Mouse (Mus musculus) forebrain, embryonic 14.5 days (tissue): Measurements from ENCODE around the gene Smim5. TPM values are rescaled to one million over a fixed set of nuclear protein-coding genes. Genes with fewer than 3 reads are reported as not detected.

Experiments used
- ATAC-seq: fragments of 200-750 bp; cut with Nextera tagmentation; 2 replicates; pipeline ENCODE4 v1.8.0; 2017; ENCODE audit warnings: mild to moderate bottlenecking, moderate library complexity
- DNase-seq: peaks from one replicate; pipeline ENCODE4 v3.0.0-alpha.2; 2015; ENCODE audit warnings: low spot score
- H3K27ac ChIP-seq: fragments of 300-500 bp; sonication (generic); 2 replicates; pipeline ENCODE4 v1.5.1; 2014; ENCODE audit warnings: low read depth, mild to moderate bottlenecking, control low read depth, low read length, moderate library complexity
- H3K27me3 ChIP-seq: fragments of 300-500 bp; sonication (generic); replicated peaks from 2 replicates; pipeline ENCODE4 v1.6.1; 2014; ENCODE audit warnings: low read length, control low read depth, mixed read lengths; ENCODE audit not compliant: control insufficient read depth, insufficient read depth
- H3K36me3 ChIP-seq: fragments of 300-500 bp; sonication (generic); 2 replicates; pipeline ENCODE4 v1.6.1; 2014; ENCODE audit warnings: low read length, control low read depth; ENCODE audit not compliant: control insufficient read depth, insufficient read depth
- H3K4me1 ChIP-seq: fragments of 300-500 bp; sonication (generic); 2 replicates; pipeline ENCODE4 v1.6.1; 2014; ENCODE audit warnings: antibody characterized with exemption, low read length, control low read depth; ENCODE audit not compliant: control insufficient read depth, insufficient read depth
- H3K4me2 ChIP-seq: fragments of 300-500 bp; sonication (generic); 2 replicates; pipeline ENCODE4 v1.6.1; 2014; ENCODE audit warnings: mild to moderate bottlenecking, control low read depth, low read length
- H3K4me3 ChIP-seq: fragments of 300-500 bp; sonication (generic); 2 replicates; pipeline ENCODE4 v1.5.1; 2014; ENCODE audit warnings: low read depth, low read length, control low read depth
- H3K9ac ChIP-seq: fragments of 300-500 bp; sonication (generic); 2 replicates; pipeline ENCODE4 v1.6.1; 2014; ENCODE audit warnings: mild to moderate bottlenecking, low read length, control low read depth, moderate library complexity
- H3K9me3 ChIP-seq: fragments of 300-500 bp; sonication (generic); replicated peaks from 2 replicates; pipeline ENCODE4 v1.6.1; 2016; ENCODE audit warnings: low read length, control low read depth, mixed read lengths; ENCODE audit not compliant: control insufficient read depth
- whole genome bisulfite sequencing: fragments of 180-500 bp; shearing (Covaris S2); extraction: QIAGEN DNeasy Blood & Tissue Kit; methylation state at CpG from one replicate; pipeline ENCODE4 v1.1.7; 2014; 5-methylcytosine and 5-hydroxymethylcytosine counted together
- polyA plus RNA-seq: library from polyadenylated mRNA; unstranded; fragments of >200 nt; fragmentation: Nextera tagmentation; extraction: Ambion mirVana; gene quantifications from 2 replicates; pipeline ENCODE4 v1.2.1, GENCODE M21; 2014

Gene Smim5
- polyA plus RNA-seq, 1 experiment from 2014 or later: 1.6 TPM

DNA sequence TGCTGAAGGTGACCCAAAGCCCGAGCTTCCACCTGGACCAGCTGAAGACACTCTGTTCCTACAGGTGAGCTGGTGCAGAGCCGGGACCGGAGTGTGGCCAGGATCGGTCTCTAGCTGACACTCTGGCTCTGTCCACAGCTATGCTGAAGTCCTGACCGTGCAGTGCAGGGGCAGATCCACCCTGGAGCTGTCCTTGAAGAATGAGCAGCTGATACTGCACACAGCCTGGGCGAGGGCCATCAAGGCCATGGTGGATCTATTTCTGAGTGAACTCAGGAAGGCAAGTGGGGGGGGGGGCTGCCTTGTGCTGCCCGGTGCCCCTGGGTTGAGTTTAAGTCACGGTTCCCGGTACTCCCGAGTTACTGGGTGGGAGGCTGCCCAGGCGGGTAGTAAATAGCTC lies 13.3 kb upstream of the Smim5 start:
- H3K4me3 ChIP-seq: no peak overlapping the region
- H3K4me1 ChIP-seq: no peaks in the 10 kb centered on the region
- ATAC-seq (no peak), DNase-seq (no peak)
- no peaks in the 10 kb centered on the region for H3K27me3 ChIP-seq
- no peak overlapping the region for H3K4me2 ChIP-seq
- H3K36me3 ChIP-seq: no peaks in the 10 kb centered on the region
- H3K9me3 ChIP-seq: no peaks in the 10 kb centered on the region
- 93% methylated on average over 11 of the region's 11 CpGs for WGBS
- H3K27ac ChIP-seq: no peak overlapping the region
- no peak overlapping the region for H3K9ac ChIP-seq

- ATAC-seq (no peak), DNase-seq (no peak)
- H3K27me3 ChIP-seq: no peaks in the 10 kb centered on the region
- no peak overlapping the region for H3K27ac ChIP-seq
- no peak overlapping the region for H3K4me2 ChIP-seq
- no peak overlapping the region for H3K9ac ChIP-seq
- 79% methylated on average over 5 of the region's 5 CpGs for WGBS
- H3K4me3 ChIP-seq: no peak overlapping the region
- no peaks in the 10 kb centered on the region for H3K9me3 ChIP-seq
- H3K36me3 ChIP-seq: peaks cover 7% of the 10 kb centered on the region; the same call in 1 of the 2 replicates
- H3K4me1 ChIP-seq: no peaks in the 10 kb centered on the region
Observed at GRCm38 (mm10) chr11:115888020-115888419, 11.7 kb upstream of the Smim5 start.

- H3K36me3 ChIP-seq: peaks cover 18% of the 10 kb centered on the region
- WGBS: 82% methylated on average over 6 of the region's 6 CpGs
- ATAC-seq: no peak
- no peak overlapping the region for H3K9ac ChIP-seq
- H3K4me1 ChIP-seq: no peaks in the 10 kb centered on the region
- H3K27me3 ChIP-seq: no peaks in the 10 kb centered on the region
- H3K4me2 ChIP-seq: no peak overlapping the region
- no peak overlapping the region for H3K27ac ChIP-seq
- H3K9me3 ChIP-seq: no peaks in the 10 kb centered on the region
- no peak for DNase-seq
- no peak overlapping the region for H3K4me3 ChIP-seq
Observed at GRCm38 (mm10) chr11:115889159-115889558, 10.6 kb upstream of the Smim5 start.

DNA sequence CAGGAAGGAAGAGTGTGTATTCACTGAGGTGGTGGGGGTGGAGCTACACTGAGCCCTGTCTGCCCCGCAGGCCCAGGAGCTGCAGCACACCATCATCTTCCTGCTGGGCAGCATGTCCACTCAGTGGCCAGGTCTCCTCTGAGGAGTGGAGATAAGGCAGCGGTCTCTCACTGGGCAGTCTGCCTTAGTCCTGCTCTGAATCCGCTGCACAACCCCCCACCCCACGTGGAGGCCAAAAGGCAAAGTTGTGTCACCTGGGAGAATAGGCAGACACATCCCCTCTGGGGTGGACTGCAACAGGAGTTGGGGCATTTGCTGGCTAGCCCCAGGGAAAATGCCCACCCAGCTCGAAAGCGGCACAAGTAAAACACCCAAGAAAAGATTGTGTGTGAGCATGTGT lies 7.6 kb upstream of the Smim5 start:
- Histone ChIP-seq H3K4me3 (no peak overlapping the region), H3K27me3 (no peaks in the 10 kb centered on the region), H3K27ac (no peak overlapping the region), H3K4me1 (no peaks in the 10 kb centered on the region), H3K9ac (no peak overlapping the region), H3K9me3 (no peaks in the 10 kb centered on the region), H3K4me2 (no peak overlapping the region), H3K36me3 (peaks cover 40% of the 10 kb centered on the region)
- 70% methylated on average over 6 of the region's 6 CpGs for WGBS
- no peak for DNase-seq
- ATAC-seq: no peak

GRCm38 (mm10) chr11:115893071-115893470 lies 6.7 kb upstream of the Smim5 start:
- no peak overlapping the region for H3K4me2 ChIP-seq
- H3K4me3 ChIP-seq: no peak overlapping the region
- 89% methylated on average over 9 of the region's 9 CpGs for WGBS
- ATAC-seq: no peak
- no peak overlapping the region for H3K9ac ChIP-seq
- H3K9me3 ChIP-seq: no peaks in the 10 kb centered on the region
- peaks cover 40% of the 10 kb centered on the region for H3K36me3 ChIP-seq
- DNase-seq: no peak
- no peaks in the 10 kb centered on the region for H3K27me3 ChIP-seq
- no peak overlapping the region for H3K27ac ChIP-seq
- H3K4me1 ChIP-seq: no peaks in the 10 kb centered on the region

DNA sequence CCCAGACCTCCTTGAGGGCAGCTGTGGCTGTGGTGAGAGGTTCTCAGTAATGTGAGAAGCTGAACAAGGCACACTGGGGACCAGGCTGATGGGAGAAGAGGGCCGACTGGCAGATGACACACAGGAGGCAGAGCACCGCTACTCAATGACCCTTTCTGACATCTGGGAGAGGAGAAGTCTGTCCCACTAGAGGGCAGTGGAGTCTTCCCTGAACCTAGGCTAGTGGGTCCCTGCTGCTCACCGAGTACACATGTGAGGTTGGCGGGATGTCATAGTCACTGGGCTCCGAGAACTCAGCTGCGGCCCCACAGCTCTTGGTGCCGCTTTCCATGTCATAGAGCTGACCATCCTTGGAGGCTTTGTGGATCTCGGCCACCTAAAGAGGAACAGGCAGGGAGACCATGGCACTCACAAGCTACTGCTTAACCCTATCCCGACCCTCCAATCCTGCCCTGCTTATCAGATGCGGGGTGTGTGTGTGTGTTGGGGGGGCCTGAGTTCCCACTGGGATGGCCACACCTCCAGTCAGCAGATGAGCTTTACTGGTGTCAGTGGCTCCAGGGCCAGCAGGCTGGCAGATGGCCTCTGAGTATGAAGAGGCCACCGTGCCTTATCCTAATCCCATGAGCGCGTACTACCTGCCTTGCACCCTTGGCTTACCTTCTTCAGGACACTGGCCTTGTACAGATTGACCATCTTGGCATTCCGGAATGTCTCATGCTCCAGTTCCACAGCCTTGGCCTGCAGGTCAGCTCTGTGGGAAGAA lies 4.8 kb upstream of the Smim5 start:
- no peaks in the 10 kb centered on the region for H3K4me1 ChIP-seq
- no peak overlapping the region for H3K27ac ChIP-seq
- WGBS: 79% methylated on average over 14 of the region's 14 CpGs
- no peak overlapping the region for H3K4me2 ChIP-seq
- DNase-seq: no peak
- no peak for ATAC-seq
- no peaks in the 10 kb centered on the region for H3K9me3 ChIP-seq
- peaks cover 40% of the 10 kb centered on the region for H3K36me3 ChIP-seq
- no peaks in the 10 kb centered on the region for H3K27me3 ChIP-seq
- no peak overlapping the region for H3K4me3 ChIP-seq
- H3K9ac ChIP-seq: no peak overlapping the region

DNA sequence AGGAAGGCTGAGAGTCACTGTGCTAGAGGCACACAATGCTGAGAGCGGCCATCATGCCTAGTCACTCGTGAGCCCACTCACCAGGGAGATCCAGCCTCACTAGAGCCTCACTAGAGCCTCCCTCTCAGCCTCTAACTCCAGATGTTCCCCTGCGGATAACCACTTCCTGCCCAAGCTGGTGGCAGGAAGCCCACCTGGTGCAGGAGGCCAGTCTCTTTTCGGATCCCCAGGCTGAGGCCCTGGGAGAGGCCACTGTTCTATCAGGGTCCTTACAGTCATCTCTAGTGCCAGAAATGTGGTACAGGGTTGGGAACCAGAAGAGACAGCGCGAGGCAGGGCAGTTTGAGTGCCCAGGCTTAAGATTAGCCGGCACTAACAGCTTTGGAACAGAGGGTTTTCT lies 1.3 kb upstream of the Smim5 start:
- H3K4me1 ChIP-seq: no peaks in the 10 kb centered on the region
- H3K9me3 ChIP-seq: no peaks in the 10 kb centered on the region
- no peak overlapping the region for H3K9ac ChIP-seq
- no peak for DNase-seq
- no peak overlapping the region for H3K27ac ChIP-seq
- no peaks in the 10 kb centered on the region for H3K27me3 ChIP-seq
- 93% methylated on average over 7 of the region's 7 CpGs for WGBS
- H3K4me2 ChIP-seq: no peak overlapping the region
- peaks cover 31% of the 10 kb centered on the region for H3K36me3 ChIP-seq
- H3K4me3 ChIP-seq: no peak overlapping the region
- no peak for ATAC-seq

DNA sequence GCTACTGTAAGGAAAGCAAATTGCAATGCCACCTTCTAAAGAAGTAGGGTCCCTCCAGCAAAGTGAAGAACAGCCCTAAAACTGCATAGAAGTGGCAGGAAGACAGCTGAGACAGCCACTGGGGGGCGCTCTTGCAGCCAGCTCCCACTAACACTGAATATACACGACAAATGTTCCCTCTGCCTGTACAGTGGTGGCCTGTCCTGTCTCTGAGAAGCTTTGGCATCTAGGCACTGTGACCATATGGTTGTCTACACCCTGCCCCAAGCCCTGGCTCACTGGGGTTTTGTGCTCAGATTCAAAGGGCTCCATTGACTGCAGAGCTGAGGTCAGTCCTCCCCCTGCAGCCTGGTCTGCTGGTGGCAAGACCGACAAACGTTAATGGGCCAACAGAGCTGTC lies 880 bp upstream of the Smim5 start:
- H3K9ac ChIP-seq: no peak overlapping the region
- no peaks in the 10 kb centered on the region for H3K4me1 ChIP-seq
- peaks cover 27% of the 10 kb centered on the region for H3K36me3 ChIP-seq
- H3K27me3 ChIP-seq: no peaks in the 10 kb centered on the region
- H3K4me3 ChIP-seq: no peak overlapping the region
- no peak overlapping the region for H3K4me2 ChIP-seq
- no peak overlapping the region for H3K27ac ChIP-seq
- ATAC-seq: no peak
- DNase-seq: peak; percentile 11
- WGBS: 35% methylated on average over 4 of the region's 4 CpGs
- no peaks in the 10 kb centered on the region for H3K9me3 ChIP-seq

- no peak overlapping the region for H3K4me2 ChIP-seq
- no peak overlapping the region for H3K4me3 ChIP-seq
- no peak overlapping the region for H3K27ac ChIP-seq
- H3K9me3 ChIP-seq: no peaks in the 10 kb centered on the region
- no peak overlapping the region for H3K9ac ChIP-seq
- 78% methylated on average over 8 of the region's 8 CpGs for WGBS
- no peak for DNase-seq
- H3K27me3 ChIP-seq: no peaks in the 10 kb centered on the region
- peaks cover 14% of the 10 kb centered on the region; the same call in 1 of the 2 replicates for H3K36me3 ChIP-seq
- no peaks in the 10 kb centered on the region for H3K4me1 ChIP-seq
- ATAC-seq: no peak
Observed at GRCm38 (mm10) chr11:115900561-115901337, 983 bp downstream of the Smim5 start.
